Mouse (Mus musculus): ENCODE data around the gene Plxnd1.

The Plxnd1 gene

GRCm38 (mm10) chr6:115983306-115984038 is 11.3 kb downstream of the Plxnd1 start:
- in situ Hi-C loops (cut with MboI, MseI) = no loop called here

GRCm38 (mm10) chr6:115982889-115983288 is 11.9 kb downstream of the Plxnd1 start:
- in situ Hi-C loops (cut with MboI, MseI) = no loop called here

GRCm38 (mm10) chr6:115978596-115978995 is 16.2 kb downstream of the Plxnd1 start:
- in situ Hi-C loops (cut with MboI, MseI) = no loop called here

GRCm38 (mm10) chr6:115977810-115978209 is 17.0 kb downstream of the Plxnd1 start:
- in situ Hi-C loops (cut with MboI, MseI) = no loop called here

- in situ Hi-C loops (cut with MboI, MseI) = no loop called here
Observed at GRCm38 (mm10) chr6:115975606-115976005, 19.2 kb downstream of the Plxnd1 start.

- in situ Hi-C loops (cut with MboI, MseI) = no loop called here
Observed at GRCm38 (mm10) chr6:115973881-115974662, 20.7 kb downstream of the Plxnd1 start.

- in situ Hi-C loops (cut with MboI, MseI) = no loop called here
Observed at GRCm38 (mm10) chr6:115973139-115973875, 21.5 kb downstream of the Plxnd1 start.

GRCm38 (mm10) chr6:115972083-115972764 is 22.6 kb downstream of the Plxnd1 start:
- in situ Hi-C loops (cut with MboI, MseI) = no loop called here

GRCm38 (mm10) chr6:115971273-115972060 is 23.3 kb downstream of the Plxnd1 start:
- in situ Hi-C loops (cut with MboI, MseI) = no loop called here

- in situ Hi-C loops (cut with MboI, MseI) = no loop called here
Observed at GRCm38 (mm10) chr6:115969952-115970351, 24.9 kb downstream of the Plxnd1 start.

GRCm38 (mm10) chr6:115969103-115969502 is 25.7 kb downstream of the Plxnd1 start:
- in situ Hi-C loops (cut with MboI, MseI) = no loop called here

- in situ Hi-C loops (cut with MboI, MseI) = no loop called here
Observed at GRCm38 (mm10) chr6:115968700-115969099, 26.1 kb downstream of the Plxnd1 start.

GRCm38 (mm10) chr6:115968086-115968485 is 26.7 kb downstream of the Plxnd1 start:
- in situ Hi-C loops (cut with MboI, MseI) = no loop called here

GRCm38 (mm10) chr6:115967291-115967880 is 27.4 kb downstream of the Plxnd1 start:
- in situ Hi-C loops (cut with MboI, MseI) = no loop called here

- in situ Hi-C loops (cut with MboI, MseI) = no loop called here
Observed at GRCm38 (mm10) chr6:115966227-115966966, 28.4 kb downstream of the Plxnd1 start.

- in situ Hi-C loops (cut with MboI, MseI) = no loop called here
Observed at GRCm38 (mm10) chr6:115963656-115964055, 31.1 kb downstream of the Plxnd1 start.

- in situ Hi-C loops (cut with MboI, MseI) = no loop called here
Observed at GRCm38 (mm10) chr6:115962439-115963085, 32.2 kb downstream of the Plxnd1 start.

- in situ Hi-C loops (cut with MboI, MseI) = no loop called here
Observed at GRCm38 (mm10) chr6:115961743-115962142, 33.1 kb downstream of the Plxnd1 start.

- in situ Hi-C loops (cut with MboI, MseI) = no loop called here
Observed at GRCm38 (mm10) chr6:115960322-115960721, 34.5 kb downstream of the Plxnd1 start.
